Mouse (Mus musculus) right cerebral cortex, adult 2 months (tissue): Measurements from ENCODE around the gene Acsbg1.
"Not testable (repeated sequence)": the region's sequence is repeated elsewhere in the genome, so short reads cannot be mapped to it uniquely, and the experiment has no call there.

Source experiments
- DNase-seq, 2 experiments: peaks; one replicate each; pipeline ENCODE4 v3.0.0; 2021 to 2022; ENCODE audit warnings: low spot score in 2 of 2

The Acsbg1 gene

DNA sequence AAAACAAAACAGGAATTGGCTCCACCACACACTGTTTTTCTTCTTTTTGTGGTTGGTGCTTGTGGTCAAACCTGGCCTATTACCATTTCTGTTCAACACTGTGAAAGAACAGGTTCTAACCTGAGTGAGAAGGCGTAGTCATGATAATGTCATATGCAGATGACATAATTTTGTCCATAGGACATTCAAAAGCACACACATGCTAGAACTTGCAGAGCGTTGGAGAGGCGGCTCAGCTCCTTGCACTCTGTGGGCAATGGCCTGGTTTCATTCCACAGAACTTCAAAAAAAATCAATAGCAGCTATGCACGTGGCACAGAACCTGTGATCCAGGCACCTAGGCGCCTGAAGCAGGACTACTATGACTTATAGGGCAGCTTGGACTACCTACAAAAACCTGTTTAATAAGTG is 48.9 kb downstream of the Acsbg1 start:
- no peak for DNase-seq

DNA sequence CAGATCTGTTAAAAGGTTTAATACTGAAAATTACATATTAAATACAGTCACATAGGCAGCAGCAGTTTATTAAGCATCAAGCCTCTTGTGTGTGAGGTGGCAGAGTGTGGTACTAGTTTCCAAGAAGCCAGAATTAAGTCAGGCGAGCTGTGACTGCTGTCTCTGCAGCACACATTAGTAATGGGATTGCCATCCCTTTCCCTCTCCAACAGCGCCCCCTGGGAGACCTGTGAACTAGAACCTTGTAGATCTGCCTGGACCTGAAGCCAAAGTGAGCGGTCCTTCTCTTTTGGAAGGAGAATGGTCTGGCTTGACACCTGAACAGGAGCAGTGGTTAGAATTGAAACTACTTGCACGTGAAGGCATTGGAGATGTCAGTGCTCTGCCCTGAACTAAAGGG is 56.8 kb downstream of the Acsbg1 start:
- peak; percentile 36 to 62 for DNase-seq

DNA sequence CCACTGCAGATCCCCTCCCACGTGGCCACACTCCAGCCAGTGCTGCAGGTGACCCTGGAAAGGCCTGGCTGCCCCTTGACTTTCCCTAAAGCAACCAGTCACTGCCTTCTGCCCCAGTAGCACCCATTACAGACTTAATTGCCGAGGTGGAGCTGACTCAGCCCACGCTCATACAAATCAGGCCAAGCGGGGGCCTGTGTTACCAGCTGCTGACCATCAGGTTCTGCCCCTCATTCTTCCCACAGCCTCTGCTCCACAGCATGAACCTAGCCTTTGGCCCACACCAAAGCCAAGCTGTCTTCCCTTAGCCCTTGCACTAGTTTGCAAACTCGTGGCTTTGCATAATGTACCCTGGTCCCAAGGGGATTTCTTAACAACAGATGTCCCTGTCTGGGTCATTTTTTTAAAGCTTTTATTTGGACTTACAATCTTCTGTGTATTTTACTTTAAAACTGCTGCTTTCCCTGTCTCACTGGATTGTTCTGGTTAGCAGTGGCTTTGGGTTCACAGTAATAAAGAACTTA is 57.5 kb downstream of the Acsbg1 start:
- DNase-seq = no peak

DNA sequence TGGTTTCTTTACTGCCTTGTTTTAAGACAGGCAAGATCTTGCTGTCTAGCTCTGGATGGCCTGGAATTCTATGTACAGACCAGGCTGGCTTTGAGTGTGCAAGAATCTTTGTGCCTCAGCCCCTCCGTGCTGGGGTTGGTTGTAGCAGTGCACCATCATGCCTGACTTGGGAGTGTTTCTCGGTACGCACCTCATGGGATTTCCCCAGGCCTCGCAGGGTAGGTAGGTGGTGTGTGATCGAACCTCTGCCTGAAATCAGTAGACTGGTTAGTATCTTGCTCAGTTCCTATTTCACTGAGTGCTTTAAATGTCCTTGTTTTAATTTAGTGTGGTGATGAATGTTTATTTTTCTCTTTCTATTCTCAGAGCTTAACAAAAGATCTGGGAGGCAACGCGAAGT is 58.8 kb downstream of the Acsbg1 start:
- no peak for DNase-seq

DNA sequence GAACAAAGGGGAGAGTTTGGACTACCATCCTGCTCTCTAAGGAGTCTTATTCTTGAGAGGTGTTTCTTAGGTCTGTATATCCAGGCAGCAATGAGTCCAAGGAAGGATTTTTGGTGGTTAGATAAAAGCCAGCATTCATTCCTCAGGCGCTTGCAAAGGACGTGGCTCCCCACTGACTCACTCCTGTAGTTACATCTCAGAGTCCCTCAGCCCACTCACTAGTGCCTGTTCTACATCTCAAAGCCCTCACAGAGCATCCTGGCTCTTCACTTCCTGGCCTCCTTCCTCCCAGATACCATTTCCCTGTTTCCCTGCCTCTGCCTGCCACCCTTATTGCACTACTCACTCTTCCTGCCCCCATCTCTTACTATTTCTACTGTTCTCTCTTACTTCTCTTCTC is 59.3 kb downstream of the Acsbg1 start:
- DNase-seq = peak; percentile 18 to 37

DNA sequence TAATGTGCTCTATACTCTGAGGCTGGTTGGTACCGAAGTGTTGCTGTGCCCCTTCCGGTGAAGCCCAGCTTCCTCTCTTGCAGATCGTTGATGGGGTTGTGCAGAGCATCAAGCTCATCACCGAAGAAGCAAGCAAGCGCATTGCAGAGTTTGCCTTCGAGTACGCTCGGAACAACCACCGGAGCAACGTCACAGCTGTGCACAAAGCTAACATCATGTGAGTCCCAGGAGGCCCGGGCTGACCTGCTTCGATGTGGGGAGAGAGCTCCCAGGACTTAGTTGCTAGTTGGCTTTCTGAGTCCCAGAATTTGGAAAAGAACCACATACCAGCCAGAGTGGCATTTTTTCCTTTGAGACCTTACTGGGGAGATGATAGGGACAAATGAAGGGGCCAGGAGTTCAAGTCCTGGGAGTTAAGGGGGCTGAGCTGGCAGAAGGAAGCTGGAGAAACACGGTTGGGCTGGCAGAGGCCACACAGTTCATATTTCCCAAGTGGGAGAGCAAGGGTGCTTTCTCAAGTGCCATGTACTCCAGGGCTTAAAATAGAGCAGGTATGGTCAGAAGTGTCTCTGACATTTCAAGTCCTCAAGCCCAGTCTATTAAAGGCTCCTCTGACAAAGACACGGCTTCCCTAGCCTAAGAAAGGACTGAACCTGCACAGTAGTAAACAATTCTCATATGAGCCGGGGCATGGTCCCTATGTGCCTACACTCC is 64.8 kb downstream of the Acsbg1 start:
- DNase-seq = no peak

DNA sequence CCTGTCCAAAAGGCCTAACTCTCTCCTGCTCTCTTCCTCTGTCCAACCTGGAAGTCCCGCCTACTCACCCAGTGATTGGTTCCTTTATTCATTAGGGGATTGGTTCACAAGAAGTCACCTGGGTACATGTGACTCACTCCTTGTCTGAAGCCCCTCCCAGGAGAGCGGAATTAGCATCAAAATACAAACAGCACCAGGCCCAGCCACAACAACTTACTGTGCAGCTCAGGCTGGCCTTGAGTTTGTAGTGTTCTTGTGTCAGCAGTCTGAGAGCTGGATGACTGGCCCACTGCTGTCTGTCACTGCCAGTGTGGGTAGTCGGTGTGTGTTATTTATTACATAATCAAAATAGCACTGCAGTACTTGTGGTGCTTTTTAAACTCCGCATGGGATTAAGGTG is 68.0 kb downstream of the Acsbg1 start:
- DNase-seq = not testable (repeated sequence)

DNA sequence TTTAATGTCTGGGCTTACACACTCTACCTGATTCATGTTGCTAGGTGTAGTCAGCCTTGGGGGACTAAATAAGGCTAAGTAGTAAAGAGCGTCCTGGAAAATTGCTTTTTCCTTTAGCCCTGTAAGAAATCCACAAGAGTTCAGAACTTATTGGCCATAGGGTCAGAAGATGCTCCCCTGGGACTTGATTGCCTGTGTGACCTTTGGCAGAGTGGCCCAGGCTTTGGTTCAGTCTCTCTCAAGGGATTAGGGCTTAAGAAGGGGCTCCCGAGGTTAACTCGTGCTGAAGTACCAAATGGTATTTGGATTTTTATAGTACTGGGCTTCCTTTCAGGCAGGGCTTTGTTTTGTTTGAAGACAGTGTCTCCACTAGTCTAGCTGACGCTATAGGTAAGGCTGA is 73.8 kb downstream of the Acsbg1 start:
- DNase-seq = no peak

DNA sequence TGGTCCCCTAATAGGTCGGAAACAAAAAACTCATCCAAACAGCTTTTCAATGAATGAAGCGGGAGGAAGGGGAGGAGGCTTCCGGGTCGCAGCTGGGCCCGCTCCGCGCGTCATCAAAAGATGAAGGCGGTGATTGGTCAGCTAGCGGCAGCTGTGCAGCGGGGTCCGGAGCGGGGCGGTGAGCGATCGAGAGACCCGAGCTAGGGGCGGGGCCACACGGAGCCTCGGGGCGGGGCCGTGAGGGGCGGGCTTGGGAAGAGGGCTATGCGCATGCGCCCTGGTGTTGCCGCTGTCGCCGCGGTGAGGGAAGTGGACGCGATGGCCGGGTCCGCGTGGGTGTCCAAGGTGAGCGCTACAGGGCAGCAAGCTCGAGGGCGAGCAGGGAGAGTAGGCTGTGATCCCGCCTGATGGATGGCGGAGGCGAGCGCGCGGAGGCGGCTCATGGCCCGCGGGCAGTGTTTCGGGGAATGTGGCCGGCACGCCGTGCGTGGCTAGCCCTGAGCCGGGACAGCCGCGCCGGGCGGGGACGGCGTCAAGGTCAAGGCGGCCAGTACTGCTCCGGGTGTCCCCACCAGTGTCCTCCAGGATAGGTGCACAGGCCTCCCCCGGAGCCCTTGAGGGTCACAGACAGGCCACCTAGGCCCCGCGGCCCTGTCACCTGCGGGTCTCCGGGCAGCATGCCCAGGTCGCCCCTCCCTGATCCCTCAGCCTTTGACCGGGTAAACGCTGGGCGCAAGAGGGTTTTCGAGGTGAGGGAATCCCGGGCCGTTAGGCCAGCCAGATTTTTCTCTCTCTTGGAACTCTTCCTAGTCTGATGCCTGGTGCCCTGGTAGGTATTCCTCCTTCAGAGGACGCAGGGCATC is 75.2 kb downstream of the Acsbg1 start, which contains the start of gene Idh3a:
TSS of gene Idh3a (plus strand) at position 136 of the 863 bp plus-strand sequence.
- DNase-seq = peak; percentile 96 to 98

DNA sequence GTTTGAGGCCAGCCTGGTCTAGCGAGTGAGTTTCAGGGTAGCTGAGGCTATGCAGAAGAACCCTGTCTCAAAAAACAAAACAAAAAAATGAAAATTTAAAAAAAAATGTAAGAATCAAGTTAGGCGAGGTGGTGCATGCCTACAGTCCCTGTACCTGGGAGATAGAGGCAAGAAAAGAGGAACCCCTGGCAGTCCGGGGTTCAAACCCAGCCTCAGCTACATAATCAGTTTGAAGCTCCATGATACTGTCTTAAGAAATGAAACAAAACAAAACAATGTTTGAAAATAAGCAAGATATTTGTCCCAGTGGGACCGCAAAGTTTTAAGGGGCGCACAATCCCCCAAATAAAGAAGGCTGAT is 75.9 kb downstream of the Acsbg1 start:
- no peak for DNase-seq

DNA sequence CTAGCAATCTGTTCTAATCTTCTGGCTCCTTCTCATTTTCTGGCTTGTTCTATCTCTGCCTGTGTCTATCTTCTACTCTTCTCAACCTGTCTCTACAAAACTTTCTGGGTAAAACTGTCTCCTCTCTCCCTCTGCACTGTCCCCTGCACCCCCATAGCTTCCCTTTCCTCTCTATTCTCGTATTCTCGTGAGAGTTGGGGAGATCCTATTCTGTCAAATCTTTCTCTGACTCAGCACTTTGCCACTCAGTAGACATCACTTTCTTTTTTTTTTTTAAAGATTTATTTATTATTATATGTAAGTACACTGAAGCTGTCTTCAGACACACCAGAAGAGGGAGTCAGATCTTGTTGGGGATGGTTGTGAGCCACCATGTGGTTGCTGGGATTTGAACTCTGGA is 77.5 kb downstream of the Acsbg1 start:
- DNase-seq = not testable (repeated sequence)

DNA sequence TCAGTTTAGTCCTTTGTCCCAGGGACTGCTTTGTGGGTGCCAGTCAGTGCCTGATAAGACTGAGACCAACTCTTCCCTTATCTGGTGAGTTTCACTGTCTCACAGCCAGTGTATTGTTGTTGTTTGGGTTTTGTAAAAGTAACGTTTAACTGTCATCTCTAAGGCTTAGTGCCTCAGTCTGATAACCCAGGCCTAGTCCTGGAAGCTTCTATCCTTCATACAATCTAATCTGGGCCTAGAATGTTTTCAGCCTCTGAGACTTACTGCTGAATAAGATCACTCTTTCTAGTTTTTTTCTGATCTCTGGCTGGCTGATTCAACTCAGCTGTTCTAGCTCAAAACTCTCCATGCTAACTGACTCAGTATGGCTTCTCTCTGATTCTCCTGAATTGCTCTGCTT is 78.0 kb downstream of the Acsbg1 start:
- DNase-seq = no peak

DNA sequence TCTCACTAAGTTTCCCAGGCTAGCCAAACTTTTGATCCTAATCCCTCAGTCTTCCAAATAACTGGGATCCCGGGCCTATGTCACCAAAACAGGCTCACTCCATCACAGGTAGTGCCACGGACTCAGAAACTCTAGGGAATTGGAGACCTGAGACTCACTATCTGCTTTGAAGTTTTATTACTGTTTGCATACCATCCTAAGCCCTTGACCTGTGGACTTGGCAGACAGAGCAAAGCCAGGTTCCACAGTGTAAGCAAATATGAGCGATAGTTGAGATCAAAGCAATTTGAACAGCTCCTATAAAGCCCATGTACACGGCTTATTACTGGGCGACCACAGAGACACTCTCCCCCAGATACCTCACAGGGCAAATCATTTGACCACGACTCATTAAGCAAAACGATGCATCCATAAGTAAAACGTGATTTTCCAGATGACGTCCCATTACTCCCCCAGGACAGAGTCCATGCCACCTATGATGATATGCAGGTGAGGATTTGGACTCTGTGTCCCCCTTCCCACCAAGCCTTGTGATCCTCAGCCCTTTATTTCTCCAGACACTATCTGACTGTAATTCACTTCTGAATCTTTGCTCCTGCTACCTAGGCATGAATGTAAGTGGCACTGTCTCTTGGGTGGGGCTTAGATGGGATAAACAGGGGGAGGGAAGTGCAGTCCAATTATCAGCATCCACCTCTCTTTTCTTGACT is 90.4 kb downstream of the Acsbg1 start:
- no peak for DNase-seq

DNA sequence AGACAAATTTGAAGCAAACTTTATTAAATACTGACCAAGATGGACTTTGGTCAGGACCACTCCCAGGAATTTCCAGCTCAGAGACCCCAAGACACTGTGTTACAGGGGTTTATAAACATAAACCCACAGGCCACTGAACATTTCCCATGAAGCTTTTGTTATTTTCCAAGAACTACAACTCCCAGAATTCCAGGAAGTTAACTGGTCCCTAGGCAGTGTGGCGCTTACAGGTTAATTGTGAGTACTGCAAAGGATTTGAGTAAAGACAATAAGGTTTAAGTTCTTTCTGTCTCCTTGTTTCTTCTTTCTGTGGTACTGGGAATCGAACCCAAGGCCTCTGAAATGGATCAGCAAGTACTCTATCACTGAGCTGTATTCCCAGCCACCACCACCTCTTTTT is 92.9 kb downstream of the Acsbg1 start:
- no peak for DNase-seq

DNA sequence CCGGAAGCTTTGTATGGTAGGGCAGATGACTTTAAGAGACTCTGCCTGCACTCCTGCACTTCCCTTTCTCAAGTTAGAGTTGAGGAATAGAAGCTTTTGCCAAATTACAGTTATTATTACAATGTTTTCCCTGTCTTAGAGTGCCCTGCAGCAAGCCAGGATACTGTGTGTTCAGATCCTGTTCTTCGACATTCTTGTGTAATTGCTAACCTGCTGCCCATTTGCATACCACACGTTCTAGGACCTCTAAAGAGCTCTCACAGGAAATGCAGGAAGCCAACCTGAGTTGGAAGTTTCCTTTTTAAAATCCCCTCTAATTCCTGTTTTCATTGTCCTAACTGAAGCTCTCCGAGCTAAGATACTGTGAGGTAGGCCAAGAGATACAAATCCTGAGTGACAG is 94.7 kb downstream of the Acsbg1 start:
- no peak for DNase-seq

DNA sequence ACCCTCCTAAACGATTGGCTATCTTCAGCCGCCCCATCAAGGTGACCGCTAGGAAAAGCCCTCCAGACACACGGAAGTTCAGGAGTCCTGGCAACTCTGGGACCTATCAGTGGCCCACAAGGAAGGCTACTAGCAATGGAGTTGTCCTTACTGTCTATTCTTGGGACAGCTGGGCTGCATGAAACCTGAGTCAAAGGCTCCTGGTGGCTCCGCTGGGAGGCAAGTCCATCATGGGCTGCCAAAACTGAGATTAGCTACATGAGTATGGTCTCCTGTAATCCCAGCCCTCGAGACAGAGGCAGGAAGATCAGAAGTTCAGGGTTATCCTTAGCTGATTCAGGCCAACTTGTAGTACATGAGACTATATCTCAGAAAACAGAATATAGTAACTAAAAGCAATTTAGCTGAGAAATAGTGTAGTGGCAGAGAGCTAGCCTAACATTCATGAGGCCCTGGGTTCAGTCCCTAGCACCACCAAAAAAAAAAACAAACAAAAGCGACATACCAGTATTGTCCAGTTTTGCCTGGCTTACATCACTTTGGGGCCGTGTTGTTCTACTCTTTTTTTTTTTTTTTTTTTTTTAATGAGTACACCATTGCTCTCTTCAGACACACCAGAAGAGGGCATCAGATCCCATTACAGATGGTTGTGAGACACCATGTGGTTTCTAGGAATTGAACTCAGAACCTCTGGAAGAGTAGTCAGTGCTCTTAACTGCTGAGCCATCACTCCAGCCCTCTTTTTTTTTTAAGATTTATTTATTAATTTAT is 100.7 kb downstream of the Acsbg1 start:
- no peak for DNase-seq

DNA sequence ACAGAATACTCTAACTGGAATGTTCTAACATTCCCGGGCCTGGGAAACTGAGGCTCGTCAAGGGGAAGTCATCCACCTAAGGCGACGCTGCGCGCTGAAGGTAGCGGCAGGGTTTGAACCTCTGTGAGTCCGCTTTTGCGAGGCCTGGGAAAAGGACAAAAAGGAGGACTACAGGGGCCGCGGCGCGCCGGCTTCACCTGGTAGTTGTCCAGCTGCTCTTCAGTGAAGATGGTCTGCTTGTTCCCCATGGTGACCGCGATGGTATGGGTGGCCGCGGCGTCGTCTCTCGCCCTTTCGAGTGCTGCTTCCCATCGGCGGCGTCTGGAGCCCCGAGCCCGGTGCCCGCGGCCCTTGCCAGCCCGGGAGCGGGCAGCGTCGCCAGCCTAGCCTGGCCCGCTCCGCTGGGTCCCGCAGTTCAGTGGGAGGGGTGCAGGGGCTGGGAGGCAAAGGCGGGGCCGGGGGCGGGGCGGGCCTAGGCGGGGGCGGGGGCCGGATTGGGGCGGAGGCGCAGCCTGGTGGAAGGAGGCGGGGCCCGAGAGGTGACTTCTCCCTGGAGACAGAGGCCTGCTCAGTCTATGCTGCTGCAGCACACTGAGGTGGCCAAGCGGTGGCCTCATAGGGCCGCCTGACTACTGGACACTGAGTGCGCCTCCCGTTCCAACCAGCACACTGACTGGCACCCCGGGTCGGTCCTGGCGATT is 101.7 kb downstream of the Acsbg1 start, which contains the start of gene Cib2:
TSS of gene Cib2 (minus strand) at position 448 of the 701 bp plus-strand sequence.
- peak; percentile 59 to 73 for DNase-seq

DNA sequence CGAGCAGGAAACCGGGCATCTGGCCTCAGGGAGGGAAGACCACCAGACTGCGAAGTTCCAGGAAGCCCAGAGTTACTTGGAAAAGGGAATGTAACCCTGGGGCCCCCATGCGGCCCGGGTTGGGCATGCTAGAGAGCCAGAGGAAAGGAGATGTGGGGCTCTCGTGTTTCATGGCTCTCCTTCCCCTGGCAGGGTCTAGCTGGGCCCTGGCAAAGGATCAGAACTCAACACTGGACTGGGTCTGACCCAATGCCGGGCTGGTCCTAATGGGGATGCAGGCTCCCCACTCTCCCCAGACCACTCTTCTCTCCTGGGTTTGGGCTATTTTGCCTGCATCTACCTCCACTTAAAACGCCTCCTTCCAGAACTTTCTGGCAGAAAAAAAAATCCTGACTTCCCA is 102.9 kb downstream of the Acsbg1 start:
- DNase-seq = no peak

DNA sequence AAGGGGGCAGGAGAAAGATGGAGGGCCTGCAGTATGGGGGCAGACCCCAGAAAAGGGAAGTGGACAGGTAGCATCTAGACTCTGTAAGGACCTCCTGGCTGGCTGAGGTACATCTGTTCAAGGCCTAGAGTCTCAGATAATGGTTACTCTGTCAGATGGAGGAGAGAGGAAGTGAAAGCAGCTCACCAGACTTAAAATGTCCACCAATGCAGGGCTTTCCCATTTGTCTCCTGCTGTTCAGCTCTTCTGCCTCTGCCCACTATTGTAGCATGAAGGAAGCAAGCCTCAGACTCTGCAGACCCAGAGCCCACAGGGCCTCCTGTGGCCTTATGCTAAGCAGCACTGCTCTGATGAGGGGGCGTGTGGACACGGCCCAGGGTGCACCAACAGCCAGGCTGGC is 106.6 kb downstream of the Acsbg1 start:
- DNase-seq = no peak
